Mouse (Mus musculus): ENCODE data around the gene Gm14419.
"Not testable (repeated sequence)": the region's sequence is repeated elsewhere in the genome, so short reads cannot be mapped to it uniquely, and the experiment has no call there.

Gm14419 gene

GRCm38 (mm10) chr2:177000656-177001055 is at the start of gene Gm14419:
Gene Gm14419 (plus strand): TSS chr2:177000956.
- not testable (repeated sequence) for DNase-seq (ENCODE audit: low read depth, low spot score)

Measured in R1 (cell line).